Comparison of ENCODE assay signal across 8 mouse cellular contexts in the genomic region with DNA sequence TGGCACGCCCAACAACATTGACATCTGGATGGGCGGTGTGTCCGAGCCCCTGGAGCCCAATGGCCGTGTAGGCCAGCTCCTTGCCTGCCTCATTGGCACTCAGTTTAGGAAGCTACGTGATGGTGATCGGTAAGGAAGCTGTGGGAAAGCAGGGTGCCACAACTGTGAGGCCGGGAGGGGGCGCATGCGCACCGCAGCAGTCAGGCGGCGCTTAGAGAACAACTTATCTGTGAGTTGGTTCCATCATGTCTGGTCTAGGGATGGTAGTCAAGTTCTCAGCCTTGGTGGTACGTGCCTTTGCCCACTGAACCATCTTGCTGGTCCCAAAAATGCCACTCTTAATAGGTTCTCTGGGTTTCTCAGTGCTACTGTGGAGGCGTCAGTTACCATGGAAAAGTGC. TPM values are rescaled to one million over a fixed set of nuclear protein-coding genes. Genes with fewer than 3 reads are reported as not detected.
DNase-seq lines count a peak whose midpoint lies in the region; ATAC-seq and TF ChIP-seq lines count a peak whose summit lies in the region.
"Had no signal": no experiment of that assay in that cellular context is flagged by ENCODE, and none has a peak within 500 bp of the region (broad histone marks: within the 10 kb centered on the region; RNA-seq: fewer than 3 reads in every experiment).

No protein-coding gene starts in this region.

- H3K27ac ChIP-seq in kidney, adult 2 months (ENCODE audit: insufficient read depth, low read depth, low read length) = no peak overlapping the region
- no peak overlapping the region for H3K27ac ChIP-seq in MEL (ENCODE audit: control insufficient read depth, low read depth, low read length)
- no peak overlapping the region for H3K27ac ChIP-seq in stomach, postnatal 0 days (replicated peaks)
- H3K27ac ChIP-seq in intestine, embryonic 15.5 days = no peak overlapping the region
- H3K27ac ChIP-seq: embryonic facial prominence, embryonic 13.5 days had no signal

- H3K9me3 ChIP-seq in MEL (replicated peaks; ENCODE audit: insufficient read depth, low read length) = no peaks in the 10 kb centered on the region
- H3K9me3 ChIP-seq in stomach, postnatal 0 days (ENCODE audit: control insufficient read depth, low read length) = no peaks in the 10 kb centered on the region
- H3K9me3 ChIP-seq in intestine, embryonic 15.5 days = no peaks in the 10 kb centered on the region
- H3K9me3 ChIP-seq: embryonic facial prominence, embryonic 13.5 days had no signal

- peak; percentile 8 for DNase-seq in kidney, adult 2 months
- no peak for DNase-seq in kidney, adult 11 months
- peak; percentile 42 for DNase-seq in CD4-positive helper T cell, adult 2 months (ENCODE audit: low read depth, low spot score)
- DNase-seq in MEL (ENCODE audit: low read depth, low spot score) = peak; percentile 35
- peak; percentile 22 to 37 for DNase-seq in left cerebral cortex, adult 8-10 months (ENCODE audit: low spot score in 2 of 2)
- DNase-seq in stomach, postnatal 0 days (ENCODE audit: low spot score) = peak; percentile 33

- TF ChIP-seq CTCF in kidney, adult 2 months (conservative IDR thresholded peaks at IDR 0.05; ENCODE audit: insufficient read depth, insufficient read length, low read depth, low read length) = no peak; the same call in 1 of the 2 replicates
- TF ChIP-seq CTCF in MEL (IDR thresholded peaks at IDR 0.05 in 2 of 3, conservative IDR thresholded peaks at IDR 0.05 in 1 of 3; ENCODE audit: control insufficient read depth in 1 of 3, insufficient read depth in 1 of 3, low read depth in 2 of 3, low read length in 3 of 3, poor library complexity in 1 of 3, severe bottlenecking in 1 of 3) = peak; percentile 12 to 55 (median 38); a peak in 4 of 6 replicates
- peak; percentile 72 for TF ChIP-seq CTCF in stomach, postnatal 0 days (IDR thresholded peaks at IDR 0.05; ENCODE audit: low read depth)

- H3K4me3 ChIP-seq in kidney, adult 2 months (ENCODE audit: insufficient read depth, low read depth, low read length) = no peak overlapping the region
- H3K4me3 ChIP-seq in MEL (ENCODE audit: control insufficient read depth in 1 of 2, insufficient read depth in 1 of 2, low read depth in 2 of 2, low read length in 2 of 2) = no peak overlapping the region
- H3K4me3 ChIP-seq in stomach, postnatal 0 days (ENCODE audit: low read depth, low read length) = no peak overlapping the region
- H3K4me3 ChIP-seq in intestine, embryonic 15.5 days (replicated peaks) = no peak overlapping the region
- H3K4me3 ChIP-seq: embryonic facial prominence, embryonic 13.5 days had no signal

- peak; percentile 29 for TF ChIP-seq RAD21 in MEL (IDR thresholded peaks at IDR 0.05; ENCODE audit: low read depth, low read length)

- no peak overlapping the region for H3K9ac ChIP-seq in MEL (ENCODE audit: control insufficient read depth, low read depth, low read length, poor library complexity, severe bottlenecking)
- no peak overlapping the region for H3K9ac ChIP-seq in stomach, postnatal 0 days (ENCODE audit: low read length)
- no peak overlapping the region for H3K9ac ChIP-seq in intestine, embryonic 15.5 days
- H3K9ac ChIP-seq: embryonic facial prominence, embryonic 13.5 days had no signal

- no peaks in the 10 kb centered on the region for H3K27me3 ChIP-seq in kidney, adult 2 months (replicated peaks; ENCODE audit: control insufficient read depth, insufficient read depth, low read length)
- H3K27me3 ChIP-seq in MEL (ENCODE audit: control insufficient read depth in 1 of 2, insufficient read depth in 2 of 2, low read length in 2 of 2) = no peaks in the 10 kb centered on the region; a peak in 2 of 4 replicates
- no peaks in the 10 kb centered on the region for H3K27me3 ChIP-seq in stomach, postnatal 0 days (ENCODE audit: control insufficient read depth, insufficient read depth, low read length)
- H3K27me3 ChIP-seq in intestine, embryonic 15.5 days (replicated peaks) = no peaks in the 10 kb centered on the region
- H3K27me3 ChIP-seq: embryonic facial prominence, embryonic 13.5 days had no signal

- no peaks in the 10 kb centered on the region for H3K79me2 ChIP-seq in MEL (ENCODE audit: control insufficient read depth, insufficient read depth, low read length, poor library complexity)

- no peaks in the 10 kb centered on the region for H3K36me3 ChIP-seq in kidney, adult 2 months (ENCODE audit: control insufficient read depth, insufficient read depth, low read length)
- H3K36me3 ChIP-seq in MEL (ENCODE audit: control insufficient read depth in 1 of 2, insufficient read depth in 2 of 2, low read length in 2 of 2) = no peaks in the 10 kb centered on the region
- no peaks in the 10 kb centered on the region for H3K36me3 ChIP-seq in stomach, postnatal 0 days (ENCODE audit: control insufficient read depth, insufficient read depth, low read length)
- H3K36me3 ChIP-seq in intestine, embryonic 15.5 days = no peaks in the 10 kb centered on the region
- H3K36me3 ChIP-seq: embryonic facial prominence, embryonic 13.5 days had no signal

- WGBS in kidney, adult 2 months = 62% methylated on average over 14 of the region's 14 CpGs
- WGBS in stomach, postnatal 0 days = 49% methylated on average over 14 of the region's 14 CpGs
- WGBS in intestine, embryonic 15.5 days = 45% methylated on average over 14 of the region's 14 CpGs

- H3K4me1 ChIP-seq in kidney, adult 2 months (ENCODE audit: control insufficient read depth, insufficient read depth, low read length) = no peaks in the 10 kb centered on the region
- no peaks in the 10 kb centered on the region for H3K4me1 ChIP-seq in MEL (ENCODE audit: control insufficient read depth in 1 of 2, insufficient read depth in 2 of 2, low read length in 2 of 2)
- no peaks in the 10 kb centered on the region for H3K4me1 ChIP-seq in stomach, postnatal 0 days (replicated peaks; ENCODE audit: control insufficient read depth, insufficient read depth)
- H3K4me1 ChIP-seq in intestine, embryonic 15.5 days (replicated peaks) = no peaks in the 10 kb centered on the region
- H3K4me1 ChIP-seq: embryonic facial prominence, embryonic 13.5 days had no signal

- no peak for ATAC-seq in stomach, postnatal 0 days (ENCODE audit: low FRiP score, low TSS enrichment)
- no peak for ATAC-seq in intestine, embryonic 15.5 days

- no peak for TF ChIP-seq EP300 in MEL (IDR thresholded peaks at IDR 0.05; ENCODE audit: low read depth in 1 of 2, low read length in 2 of 2)
- no peak for TF ChIP-seq EP300 in stomach, postnatal 0 days (optimal IDR thresholded peaks at IDR 0.05)

- no peak overlapping the region for H3K4me2 ChIP-seq in stomach, postnatal 0 days (replicated peaks; ENCODE audit: low read depth)
- H3K4me2 ChIP-seq in intestine, embryonic 15.5 days (replicated peaks) = no peak overlapping the region
- H3K4me2 ChIP-seq: embryonic facial prominence, embryonic 13.5 days had no signal

- no peak for TF ChIP-seq POLR2A in kidney, adult 2 months (IDR thresholded peaks at IDR 0.05; ENCODE audit: low read depth, low read length)
- no peak for TF ChIP-seq POLR2A in MEL (IDR thresholded peaks at IDR 0.05; ENCODE audit: control insufficient read depth in 1 of 2, insufficient read depth in 1 of 2, low read depth in 1 of 2, low read length in 2 of 2, poor library complexity in 1 of 2)

TF ChIP-seq in MEL, 35 proteins besides CTCF, POLR2A, EP300 and RAD21:
- TF ChIP-seq SMC3 (IDR thresholded peaks at IDR 0.05; ENCODE audit: low read depth, low read length) (peak; percentile 32), KAT2A (conservative IDR thresholded peaks at IDR 0.05; ENCODE audit: low read depth, low read length) (no peak), TAL1 (IDR thresholded peaks at IDR 0.05; ENCODE audit: low read length) (no peak)

RNA-seq across cellular contexts. Expression of a gene that starts 9.2 kb away (rescaled TPM):
- 0.05 TPM in 1 of 2 replicates, not detected in the other for polyA plus RNA-seq in kidney, adult 2 months (2012; rRNA removed)
- total RNA-seq in MEL (2012; rRNA removed) = not detected in 2 replicates
- polyA plus RNA-seq in MEL (2012; ENCODE audit: insufficient read depth in 1 of 2, insufficient read length in 2 of 2, low read depth in 1 of 2, low replicate concordance in 2 of 2, missing spikeins in 1 of 2) = under 1 TPM in 1 of 2 experiments, not detected in 1; 0.13 TPM
- under 1 TPM in 1 of 4 experiments, not detected in 3; 0.55 TPM for total RNA-seq in left cerebral cortex, adult 8-10 months (2022)
- 0.52 and 0.74 TPM in 2 replicates for polyA plus RNA-seq in stomach, postnatal 0 days (2015; fragmentation: Nextera tagmentation; extraction: Ambion mirVana)
- 2.9 and 5.9 TPM in 2 replicates for polyA plus RNA-seq in intestine, embryonic 15.5 days (2015; fragmentation: Nextera tagmentation; extraction: Ambion mirVana)

RNA-seq across cellular contexts. Expression of a gene that starts 25.5 kb away (rescaled TPM):
- 0.22 and 0.50 TPM in 2 replicates for polyA plus RNA-seq in kidney, adult 2 months (2012; rRNA removed)
- not detected in 2 replicates for total RNA-seq in MEL (2012; rRNA removed)
- not detected for polyA plus RNA-seq in MEL (2012; ENCODE audit: insufficient read depth in 1 of 2, insufficient read length in 2 of 2, low read depth in 1 of 2, low replicate concordance in 2 of 2, missing spikeins in 1 of 2)
- under 1 TPM; 0.40 to 0.91 (median 0.69) TPM for total RNA-seq in left cerebral cortex, adult 8-10 months (2022)
- polyA plus RNA-seq in stomach, postnatal 0 days (2015; fragmentation: Nextera tagmentation; extraction: Ambion mirVana) = 0.41 and 0.69 TPM in 2 replicates
- polyA plus RNA-seq in intestine, embryonic 15.5 days (2015; fragmentation: Nextera tagmentation; extraction: Ambion mirVana) = 0.05 TPM in 1 of 2 replicates, not detected in the other

RNA-seq across cellular contexts. Expression of a gene that starts 42.3 kb away (rescaled TPM):
- polyA plus RNA-seq in kidney, adult 2 months (2012; rRNA removed) = 3.1 and 4.2 TPM in 2 replicates
- 3.7 and 5.2 TPM in 2 replicates for total RNA-seq in MEL (2012; rRNA removed)
- polyA plus RNA-seq in MEL (2012; ENCODE audit: insufficient read depth in 1 of 2, insufficient read length in 2 of 2, low read depth in 1 of 2, low replicate concordance in 2 of 2, missing spikeins in 1 of 2) = 1 to 10 TPM in 1 of 2 experiments, not detected in 1; 8.6 TPM
- 100 to 1,000 TPM; 162 to 192 (median 176) TPM for total RNA-seq in left cerebral cortex, adult 8-10 months (2022)
- 0.56 and 0.70 TPM in 2 replicates for polyA plus RNA-seq in stomach, postnatal 0 days (2015; fragmentation: Nextera tagmentation; extraction: Ambion mirVana)
- polyA plus RNA-seq in intestine, embryonic 15.5 days (2015; fragmentation: Nextera tagmentation; extraction: Ambion mirVana) = 0.96 and 1.5 TPM in 2 replicates

RNA-seq across cellular contexts. Expression of a gene that starts 50.4 kb away (rescaled TPM):
- polyA plus RNA-seq in kidney, adult 2 months (2012; rRNA removed) = 9.6 and 11.3 TPM in 2 replicates
- total RNA-seq in MEL (2012; rRNA removed) = 3.3 and 3.7 TPM in 2 replicates
- polyA plus RNA-seq in MEL (2012; ENCODE audit: insufficient read depth in 1 of 2, insufficient read length in 2 of 2, low read depth in 1 of 2, low replicate concordance in 2 of 2, missing spikeins in 1 of 2) = 1 to 10 TPM in 1 of 2 experiments, not detected in 1; 6.1 TPM
- 1 to 10 TPM; 6.8 to 8.4 (median 8.2) TPM for total RNA-seq in left cerebral cortex, adult 8-10 months (2022)
- polyA plus RNA-seq in stomach, postnatal 0 days (2015; fragmentation: Nextera tagmentation; extraction: Ambion mirVana) = 4.3 and 4.5 TPM in 2 replicates
- 10.2 and 10.5 TPM in 2 replicates for polyA plus RNA-seq in intestine, embryonic 15.5 days (2015; fragmentation: Nextera tagmentation; extraction: Ambion mirVana)
